Comparison of ENCODE assay signal across 1 mouse cellular context in the genomic region with DNA sequence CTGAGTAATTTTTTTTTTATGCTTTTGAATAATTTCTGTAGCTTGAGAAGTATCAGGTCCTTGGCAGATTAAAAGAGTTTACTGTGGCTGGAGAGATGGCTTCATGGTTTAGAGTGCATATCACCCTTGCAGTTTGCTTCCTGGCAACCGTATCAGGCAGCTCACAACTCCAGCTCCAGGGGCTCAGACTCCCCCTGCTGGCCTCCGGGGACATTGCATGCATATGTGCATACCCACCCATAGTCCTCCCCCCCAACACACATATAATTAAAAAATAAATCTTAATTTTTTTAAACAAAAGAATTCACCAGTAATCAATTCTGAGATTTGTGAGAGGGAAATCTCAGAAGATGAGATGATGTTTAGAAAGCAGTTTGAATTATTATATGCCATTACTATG.
TF ChIP-seq lines count a peak whose summit lies in the region.

No protein-coding gene starts in this region.

TF ChIP-seq in MEL, 35 proteins besides CTCF, POLR2A, EP300 and RAD21:
- TF ChIP-seq GABPA (IDR thresholded peaks at IDR 0.05; ENCODE audit: low read depth, low read length): no peak
- no peak for TF ChIP-seq E2F4 (IDR thresholded peaks at IDR 0.05; ENCODE audit: borderline replicate concordance, low read depth, low read length)
- TF ChIP-seq SMC3 (IDR thresholded peaks at IDR 0.05; ENCODE audit: low read depth, low read length): peak; percentile 63
- 0 out of 2 replicates have a peak, but pooled peaks have one; percentile 16 for TF ChIP-seq ZC3H11A (IDR thresholded peaks at IDR 0.05; ENCODE audit: low read depth, low read length)
